Mouse (Mus musculus) thymus, adult 2 months (tissue): ENCODE data around the gene Fyb.

ENCODE experiments used
- CTCF ChIP-seq: fragments of 200-500 bp; IDR thresholded peaks from 2 replicates; pipeline ENCODE4 v1.5.1; 2012; ENCODE audit warnings: mild to moderate bottlenecking, control low read depth, low read length, moderate library complexity, borderline replicate concordance; ENCODE audit not compliant: control insufficient read depth, poor library complexity, insufficient read depth; ENCODE audit errors: extremely low read depth
- POLR2A ChIP-seq: fragments of 200-500 bp; IDR thresholded peaks from 2 replicates; pipeline ENCODE4 v1.6.1; 2012; ENCODE audit warnings: mild to moderate bottlenecking, low read length, control low read depth, moderate library complexity; ENCODE audit not compliant: control insufficient read depth, poor library complexity, insufficient read depth; ENCODE audit errors: extremely low read depth

DNA sequence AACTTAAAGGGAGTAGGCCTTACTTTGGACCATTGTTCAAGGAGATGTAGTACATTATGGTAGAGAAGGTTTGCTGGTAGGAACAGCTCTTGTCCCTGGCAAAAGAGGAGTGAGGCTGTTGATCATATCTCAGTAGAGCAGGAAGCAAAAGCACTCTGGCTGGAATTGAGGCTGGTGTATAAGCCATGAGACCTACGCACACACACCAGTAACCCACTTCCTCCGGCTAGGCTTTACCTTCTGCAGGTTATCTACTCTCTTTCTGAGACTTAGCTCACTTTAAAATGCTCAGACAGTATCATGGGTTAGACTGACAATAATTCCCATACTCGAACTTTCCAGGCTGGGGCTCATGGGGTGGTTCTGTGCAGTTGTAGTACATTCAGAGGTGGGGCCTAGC lies 2.7 kb downstream of the Fyb start:
- TF ChIP-seq POLR2A (no peak), CTCF (no peak)
